Mouse (Mus musculus) mouse trophoblast stem cell (cell line): Measurements from ENCODE around the gene Hmgn2.
"Not testable (repeated sequence)": the region's sequence is repeated elsewhere in the genome, so short reads cannot be mapped to it uniquely, and the experiment has no call there.

Source experiments
- in situ Hi-C, 2 experiments: fragments of 300-500 bp; cut with MseI, MboI; formaldehyde crosslinking; loops; 2 replicates in 1 of 2; 3 replicates in 1 of 2; pipeline ENCODE4 v1.15.1; 2025

Hmgn2 gene

DNA sequence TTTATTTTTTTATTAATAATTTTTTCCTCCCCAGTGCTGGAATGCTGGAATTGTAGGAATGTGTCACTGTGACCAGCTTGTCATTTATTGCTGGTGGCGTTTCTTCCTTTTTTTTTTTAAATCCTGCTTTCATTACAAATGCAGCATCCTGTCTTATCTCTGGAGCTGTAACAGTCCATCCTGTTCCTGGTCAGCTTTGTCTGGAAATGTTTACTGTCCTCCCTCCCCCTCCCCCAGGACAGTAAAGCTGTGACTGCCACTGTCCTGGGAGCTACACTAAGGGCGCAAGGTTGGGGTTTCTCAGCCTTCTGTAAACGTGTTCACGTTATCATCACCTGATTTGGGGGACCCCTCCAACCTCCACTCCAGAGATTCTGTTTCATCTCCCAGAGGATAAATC, 43.2 kb downstream of the Hmgn2 start:
- in situ Hi-C loops, result no loop called here

- in situ Hi-C loops, result no loop called here
These were observed 44.7 kb downstream of the Hmgn2 start for GRCm38 (mm10) chr4:133923743-133924142.

GRCm38 (mm10) chr4:133918093-133918825, 50.2 kb downstream of the Hmgn2 start:
- in situ Hi-C loops, result not testable (repeated sequence)
